Mouse (Mus musculus) left cerebral cortex, adult 11 months (tissue): ENCODE results near the gene Tigar.

ENCODE experiments used
- DNase-seq: peaks from one replicate; pipeline ENCODE4 v3.0.0; 2022; ENCODE audit warnings: low spot score

Tigar gene

DNA sequence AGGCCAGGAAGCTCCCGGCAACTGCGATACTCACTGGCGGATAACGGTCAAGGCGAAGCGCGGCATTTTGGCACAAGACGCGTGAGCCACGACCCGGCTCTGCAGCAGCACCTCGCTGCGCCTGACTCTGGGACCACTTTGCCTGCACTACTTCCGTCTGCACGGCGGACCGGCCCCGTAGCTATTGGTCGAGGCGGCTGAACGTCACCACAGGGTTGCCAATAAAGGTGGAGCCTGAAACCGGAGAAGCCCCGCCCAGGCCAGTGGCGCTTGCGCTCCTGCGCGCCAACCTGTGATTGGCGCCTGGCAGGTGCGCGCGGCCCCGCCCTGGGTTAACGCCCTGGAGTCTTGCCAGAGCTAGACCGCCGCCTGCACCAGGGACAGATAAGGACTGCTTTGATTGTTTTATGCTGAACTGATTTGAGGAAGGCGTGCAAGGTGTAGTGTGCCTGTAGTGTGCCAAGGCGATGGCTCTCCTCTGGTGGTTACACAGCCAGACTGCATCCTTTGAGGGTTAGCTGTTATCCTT is at the start of gene Tigar:
Tigar (minus strand) TSS at position 156 of the 529 bp plus-strand sequence.
- peak; percentile 92 for DNase-seq

DNA sequence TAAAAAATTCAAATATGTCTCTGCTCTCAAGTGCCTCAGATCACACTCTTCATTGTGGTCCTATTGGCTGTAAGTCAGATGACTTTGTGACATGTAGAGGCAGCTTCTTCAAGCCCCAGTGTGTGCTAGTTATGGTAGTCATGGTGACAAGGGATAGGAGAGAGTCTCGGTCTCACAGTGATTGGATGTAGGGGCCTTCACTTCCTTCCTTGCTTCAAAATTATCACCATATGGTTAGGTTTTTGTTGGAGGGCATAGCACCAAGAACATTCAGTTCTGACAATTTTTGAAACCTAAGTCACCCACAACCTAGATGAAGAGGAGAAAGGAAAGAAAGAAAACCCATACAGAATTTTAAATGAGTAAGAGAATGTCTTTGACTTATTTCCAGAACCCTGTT is 48.0 kb upstream of the Tigar start:
- no peak for DNase-seq

DNA sequence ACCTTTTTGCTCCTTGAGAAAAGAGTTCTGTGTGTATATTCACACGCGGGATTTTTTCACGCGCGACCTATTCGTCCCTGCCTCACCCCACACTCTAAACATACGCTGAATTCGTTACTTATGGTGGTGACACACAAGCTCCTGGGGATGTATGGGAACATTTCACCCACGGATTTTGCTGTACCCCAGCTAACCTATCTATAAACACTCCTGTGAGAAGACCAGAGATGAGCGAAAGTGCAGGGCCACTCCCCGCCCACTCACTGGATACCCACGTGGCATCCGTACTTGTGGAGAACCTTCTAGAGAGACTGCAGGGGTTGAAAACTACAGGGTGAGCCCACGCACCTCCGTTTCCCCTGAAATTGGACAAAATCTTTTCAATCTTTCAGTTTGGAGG is 46.1 kb upstream of the Tigar start:
- DNase-seq, result no peak

DNA sequence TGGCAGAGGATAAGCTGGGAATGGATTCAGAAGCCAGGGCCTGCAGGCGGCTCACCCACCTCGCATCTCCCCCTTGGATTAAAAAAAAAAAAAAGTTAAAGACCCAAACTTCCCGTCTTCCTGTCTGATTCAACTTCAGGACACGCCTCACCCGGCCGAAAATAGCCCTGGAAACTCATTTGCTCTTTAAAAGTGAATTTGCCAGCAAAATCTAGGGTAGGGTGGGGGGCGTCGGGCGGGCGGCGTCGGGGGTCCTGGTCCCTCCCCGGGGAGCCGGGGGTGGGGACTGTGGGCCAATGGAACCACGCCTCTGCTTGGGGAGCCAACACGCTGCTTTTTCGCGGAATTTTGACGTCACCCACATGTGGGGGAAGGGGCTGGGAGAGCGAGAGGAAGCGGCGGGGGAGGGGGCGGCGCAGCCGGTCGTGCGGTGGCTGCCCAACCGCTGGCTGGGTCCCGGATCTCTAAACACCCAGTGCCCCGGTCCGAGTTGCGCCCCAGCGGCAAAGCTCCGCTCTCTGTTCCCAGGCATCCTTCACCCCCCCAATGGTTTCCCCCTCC is 45.4 kb upstream of the Tigar start:
- DNase-seq, result no peak

DNA sequence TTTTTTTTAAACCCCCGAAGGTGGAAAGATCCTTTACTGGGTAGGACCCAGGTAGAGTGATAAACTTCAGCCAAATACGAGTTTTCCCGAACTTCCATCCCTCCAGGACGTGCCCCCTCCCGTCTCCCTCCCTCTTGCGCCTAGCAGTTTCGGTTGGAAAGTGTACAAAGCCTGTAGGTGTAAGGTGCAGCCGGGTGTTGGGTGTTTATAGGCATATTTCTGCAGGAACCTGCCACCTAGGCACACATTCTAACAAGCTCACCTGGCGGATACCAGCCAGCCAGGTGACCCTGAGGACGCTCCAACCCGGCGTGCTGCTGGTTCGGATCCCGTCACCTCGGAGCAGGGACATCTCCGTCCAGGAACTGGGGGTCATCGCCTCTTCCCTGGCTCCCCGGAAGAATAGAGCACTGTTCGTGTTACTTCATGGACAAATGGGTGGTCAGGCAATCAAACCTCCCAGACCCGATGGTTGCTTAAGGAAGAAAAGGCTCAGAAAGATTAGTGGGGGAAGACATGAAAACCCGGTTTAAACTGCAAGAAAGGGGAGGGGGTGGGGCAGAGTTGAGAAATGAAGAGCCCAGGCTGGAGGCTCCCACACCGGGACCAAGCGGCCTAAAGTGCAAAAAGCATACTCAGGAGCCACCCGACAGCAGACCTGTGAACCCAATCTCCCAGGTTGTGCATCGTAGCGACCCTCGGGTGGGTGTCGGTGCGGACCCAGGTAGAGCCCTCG is 44.8 kb upstream of the Tigar start:
- DNase-seq, result no peak

DNA sequence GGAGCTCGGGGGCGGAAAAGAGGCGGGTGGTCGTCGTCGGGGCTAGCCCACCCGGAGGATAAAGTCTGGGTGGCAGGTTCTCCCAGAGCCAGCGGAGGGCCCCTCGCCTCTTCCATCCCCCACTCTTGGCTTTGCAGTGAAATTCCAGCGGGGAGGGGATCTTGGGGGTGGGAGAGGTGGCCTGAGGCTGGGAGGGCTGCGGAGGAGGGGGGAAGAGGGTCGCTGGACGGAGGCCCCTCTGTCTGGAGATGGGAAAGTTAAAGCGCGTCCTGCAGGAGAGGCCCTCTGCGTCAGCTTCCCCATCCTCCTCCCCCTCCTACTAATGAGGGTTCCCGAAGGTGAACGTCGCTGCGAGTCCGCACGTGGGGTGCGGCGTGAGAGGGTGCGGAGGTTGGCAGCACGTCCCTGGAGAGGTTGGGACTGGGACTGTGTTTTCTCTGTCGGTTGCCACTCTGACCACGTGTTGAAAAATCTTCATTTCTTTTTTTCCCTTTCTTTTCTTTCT is 44.0 kb upstream of the Tigar start:
- no peak for DNase-seq

DNA sequence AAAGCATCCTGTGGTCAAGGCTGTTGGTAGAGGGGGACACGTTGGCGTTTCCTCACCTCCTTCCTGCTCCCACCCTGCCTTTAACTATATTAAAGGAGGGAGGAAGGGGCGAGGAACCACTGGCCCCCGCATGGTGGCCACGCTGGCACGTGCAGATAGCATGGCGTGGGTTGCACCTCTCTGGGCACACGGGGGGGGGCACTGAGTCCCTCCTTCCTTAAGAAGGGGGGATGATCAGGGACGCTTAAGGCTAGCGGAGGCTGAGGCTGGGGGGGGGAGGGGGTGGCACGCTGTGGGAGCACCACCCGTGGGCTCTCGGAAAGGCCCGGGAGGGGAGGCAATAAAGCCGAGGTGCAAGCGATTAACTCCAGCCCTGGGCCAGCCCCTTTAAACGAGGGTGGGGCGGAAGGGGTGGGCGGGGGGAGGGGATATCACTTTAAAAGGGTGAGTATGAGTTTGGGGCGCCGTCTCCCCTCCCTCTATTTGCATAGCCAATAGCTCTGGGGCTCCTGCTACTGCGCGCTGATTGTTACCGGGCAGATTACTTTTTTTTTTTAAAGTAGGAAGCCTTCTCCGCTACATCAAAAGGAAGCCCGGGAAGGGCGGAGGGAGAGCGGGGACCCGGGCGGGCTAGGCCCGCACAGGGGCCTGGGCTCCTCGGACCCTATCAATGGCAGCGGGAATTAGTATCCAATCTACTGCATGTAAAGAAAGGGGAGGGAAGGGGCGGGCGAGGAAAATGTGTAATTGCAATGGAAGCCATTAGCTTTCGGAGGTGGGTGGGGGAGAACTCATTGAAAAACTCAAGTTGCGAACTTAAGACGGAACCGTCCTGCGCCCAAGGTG is 43.0 kb upstream of the Tigar start, which contains the start of gene Ccnd2:
Ccnd2 (minus strand) TSS at position 88 of the 846 bp plus-strand sequence.
- no peak for DNase-seq

DNA sequence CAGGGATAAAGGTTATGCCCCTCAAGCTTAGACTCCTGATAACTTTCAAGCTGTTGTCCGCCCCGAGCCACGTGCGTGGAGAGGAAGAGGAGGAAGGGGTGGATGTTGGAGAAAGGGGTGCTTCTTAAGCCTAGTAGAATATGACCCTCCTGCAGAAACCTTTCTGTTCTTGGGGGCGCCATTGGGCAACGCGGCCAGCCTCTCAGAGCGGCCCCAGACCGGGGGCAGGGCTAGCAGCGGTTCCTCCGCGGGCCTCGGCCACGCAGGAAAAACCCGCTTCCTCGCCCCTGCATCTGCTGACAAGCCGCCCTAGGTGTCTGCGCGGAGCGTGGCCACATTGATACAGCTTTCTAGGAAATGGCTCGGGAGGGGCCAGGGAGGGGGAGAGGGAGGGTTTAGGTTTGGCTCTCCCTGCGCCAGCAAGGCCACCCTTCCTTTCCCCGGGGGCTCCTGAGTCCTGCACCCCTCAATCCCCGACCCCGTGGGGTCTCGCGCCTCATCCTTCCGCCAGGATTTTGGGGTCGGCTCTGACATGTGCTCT is 42.3 kb upstream of the Tigar start:
- DNase-seq, result no peak

DNA sequence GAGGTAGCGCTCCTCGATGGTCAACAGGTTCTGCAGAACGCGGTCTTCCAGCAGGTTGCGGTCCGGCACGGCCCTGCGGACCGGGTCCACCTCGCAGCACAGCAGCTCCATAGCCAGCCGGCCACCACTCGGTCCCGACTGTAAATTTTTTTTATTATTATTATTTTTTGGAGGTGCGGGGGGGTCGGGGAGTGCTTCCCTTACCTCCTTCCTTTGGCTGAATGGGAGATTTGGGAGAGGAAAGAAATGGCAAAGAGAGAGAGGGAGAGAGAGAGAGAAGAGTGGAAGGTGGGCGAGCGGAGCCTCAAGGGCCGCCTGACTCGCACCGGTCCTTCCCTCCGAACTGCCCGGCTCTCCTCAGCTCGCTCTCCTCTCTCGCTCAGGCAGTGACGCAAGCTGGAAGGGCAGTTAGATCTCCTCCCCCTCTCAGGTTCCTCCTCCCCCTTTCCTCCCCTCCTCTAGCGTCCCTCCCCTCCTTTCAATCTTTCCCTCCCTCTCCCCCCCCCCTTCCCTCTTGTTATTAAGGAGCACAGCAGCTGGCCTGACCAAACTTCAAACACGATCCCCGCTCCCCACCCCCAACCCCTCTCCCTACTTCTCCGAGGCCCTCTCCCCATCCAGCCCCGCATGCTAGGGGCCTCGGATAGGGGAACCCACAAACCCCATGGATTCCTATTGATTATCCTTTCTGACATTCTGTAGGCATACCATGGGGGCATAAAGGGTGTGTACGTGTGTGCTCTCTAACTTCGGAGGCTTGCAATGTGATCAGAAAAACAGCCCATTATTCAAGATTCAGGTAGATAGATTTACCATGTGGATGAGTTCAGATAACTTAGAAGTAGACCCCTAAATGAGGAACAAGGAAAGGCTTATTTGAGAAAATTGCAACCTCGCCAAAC is 41.6 kb upstream of the Tigar start:
- no peak for DNase-seq

DNA sequence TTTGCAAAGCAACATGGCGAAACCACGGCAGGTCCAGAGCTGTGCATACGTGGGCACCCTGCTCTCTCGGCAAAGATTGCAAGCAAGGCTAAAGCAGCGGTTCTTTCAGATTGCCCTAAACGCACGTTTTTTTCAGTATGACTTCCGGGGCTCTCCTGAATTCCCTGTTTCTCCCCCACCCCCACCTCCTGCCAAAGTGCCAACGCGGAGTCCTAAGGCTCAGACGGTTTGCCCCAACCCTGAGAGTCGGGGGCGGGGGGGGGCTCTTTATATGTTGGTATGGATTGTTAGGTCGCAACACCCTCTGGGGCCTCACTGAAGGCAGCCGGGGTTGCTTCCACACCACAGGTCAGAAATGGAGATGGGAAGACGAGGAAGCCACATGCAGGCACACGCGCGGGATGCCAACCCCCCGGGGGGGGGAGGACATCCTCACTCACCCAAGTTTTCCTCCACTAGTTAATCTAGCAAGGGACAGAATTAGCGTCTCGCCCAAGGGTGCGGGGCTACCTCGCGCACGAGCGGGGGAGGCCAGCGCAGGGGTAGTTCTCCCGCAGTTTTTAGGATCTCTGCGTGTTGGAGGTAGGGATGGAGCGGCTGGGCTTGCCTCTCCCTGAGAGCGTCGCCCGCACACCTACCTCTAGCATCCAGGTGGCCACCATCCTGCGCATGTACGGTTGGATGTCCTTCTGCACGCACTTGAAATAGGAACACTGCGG is 40.7 kb upstream of the Tigar start:
- no peak for DNase-seq

DNA sequence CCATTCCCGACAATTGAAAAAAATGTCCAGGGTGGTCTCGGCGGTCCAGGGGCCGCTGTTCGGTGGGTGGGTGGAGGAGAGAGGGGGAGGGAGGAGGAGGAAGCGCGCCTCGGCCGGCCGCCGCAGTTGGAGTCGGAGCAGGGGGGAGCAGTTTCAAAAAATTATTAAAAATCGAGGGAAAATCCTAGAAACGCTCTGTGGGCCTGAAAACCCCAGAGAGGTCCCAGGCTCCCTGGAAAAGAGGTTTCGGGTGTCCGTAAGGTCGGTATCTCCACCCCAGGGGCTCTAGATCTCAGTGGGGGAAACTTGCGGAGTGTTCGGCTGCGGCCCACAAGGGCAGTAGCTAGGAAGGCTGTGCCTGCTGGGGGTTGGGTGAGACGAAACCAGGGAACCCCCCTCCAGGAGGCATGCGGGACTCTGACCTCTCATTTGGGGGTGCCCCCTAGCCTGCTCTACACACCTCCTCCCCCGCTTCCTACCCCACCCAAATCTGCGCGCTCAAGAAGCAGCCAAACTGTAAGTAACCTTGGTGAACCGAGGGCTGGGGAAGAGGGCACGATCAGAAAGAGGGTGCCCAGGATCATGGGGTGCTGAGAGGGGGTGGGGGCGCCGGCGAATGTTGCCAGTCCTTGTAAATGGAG is 40.1 kb upstream of the Tigar start:
- no peak for DNase-seq

DNA sequence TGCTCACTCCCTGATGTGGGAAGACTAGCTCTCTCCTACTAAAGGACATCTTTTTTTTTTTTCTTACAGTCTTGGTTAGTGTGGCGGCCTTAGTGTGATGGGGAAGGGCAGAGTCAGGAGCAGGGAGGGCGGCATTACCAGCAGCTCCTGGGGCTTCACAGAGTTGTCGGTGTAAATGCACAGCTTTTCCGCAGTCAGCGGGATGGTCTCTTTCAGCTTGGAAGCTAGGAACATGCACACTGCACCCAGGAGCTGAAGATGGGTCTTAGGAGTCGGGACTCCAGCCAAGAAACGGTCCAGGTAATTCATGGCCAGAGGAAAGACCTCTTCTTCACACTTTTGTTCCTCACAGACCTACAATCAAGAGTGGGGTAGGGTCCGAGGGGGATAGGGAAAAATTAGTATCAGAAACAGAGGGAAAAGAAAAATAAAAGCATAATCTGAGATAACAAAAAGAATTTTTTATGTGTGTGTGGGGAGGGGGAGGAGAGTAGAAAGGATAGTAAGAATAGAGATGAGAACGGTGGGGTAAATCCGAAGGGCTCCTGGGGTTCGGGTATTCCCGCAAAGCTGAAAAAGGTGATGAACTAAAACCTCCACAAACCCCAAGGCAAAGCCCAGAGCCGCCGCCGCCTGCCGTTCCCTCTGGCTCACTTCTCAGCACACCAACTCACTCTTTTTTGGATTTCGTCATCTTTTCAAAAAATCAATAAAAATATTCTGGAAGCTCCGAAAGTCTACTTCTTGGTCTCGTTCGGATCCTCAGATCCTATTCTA is 39.4 kb upstream of the Tigar start:
- no peak for DNase-seq

DNA sequence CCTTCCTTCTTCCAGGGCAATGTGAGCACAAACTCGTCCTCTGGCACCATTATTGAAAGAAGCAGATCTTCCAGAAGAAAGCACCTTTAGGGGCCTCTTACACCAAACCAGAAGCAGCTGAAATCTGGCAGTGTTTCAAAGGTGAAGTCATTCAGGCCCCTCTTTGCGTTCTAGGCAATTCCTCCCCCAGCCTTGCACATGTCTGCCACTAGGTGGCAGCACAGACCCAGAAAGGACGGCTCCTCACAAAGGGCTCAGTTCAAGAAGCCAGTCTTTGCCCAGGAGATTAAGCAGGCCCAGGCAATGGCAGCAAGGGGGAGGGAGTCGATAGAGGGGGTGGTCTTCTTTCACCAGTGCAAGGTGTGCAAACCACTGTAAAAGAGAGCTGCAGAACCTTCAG is 38.3 kb upstream of the Tigar start:
- DNase-seq, result peak; percentile 61

DNA sequence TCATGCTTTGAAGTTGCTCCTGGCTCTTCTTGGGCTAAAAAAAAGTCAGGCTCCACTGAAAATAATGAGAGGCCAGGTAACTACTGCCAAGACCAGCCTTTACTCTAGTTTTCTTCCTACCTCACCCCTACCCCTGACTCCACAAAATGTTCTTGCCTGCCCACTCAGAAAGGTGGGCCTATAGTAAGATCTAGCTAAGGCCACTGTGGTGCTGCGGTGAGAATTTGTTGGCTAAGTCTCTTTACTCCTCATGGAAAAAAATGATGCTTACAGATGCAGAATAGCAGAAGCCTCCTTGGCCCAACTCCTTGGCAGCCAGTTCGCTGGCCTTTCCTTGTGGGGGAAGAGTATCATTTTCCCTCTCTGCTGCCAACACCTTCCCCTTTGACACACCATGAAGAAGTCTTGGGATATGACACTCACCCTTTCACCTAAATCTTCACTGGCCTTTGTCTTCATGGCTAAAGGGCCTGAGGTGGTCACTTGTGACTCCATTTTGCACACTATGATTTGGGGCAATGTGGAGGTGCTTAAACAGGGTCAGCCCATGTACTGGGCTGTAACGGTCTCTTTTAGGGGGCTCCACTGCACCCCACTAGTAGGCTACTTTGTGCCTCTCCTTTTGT is 37.1 kb upstream of the Tigar start:
- DNase-seq, result no peak

DNA sequence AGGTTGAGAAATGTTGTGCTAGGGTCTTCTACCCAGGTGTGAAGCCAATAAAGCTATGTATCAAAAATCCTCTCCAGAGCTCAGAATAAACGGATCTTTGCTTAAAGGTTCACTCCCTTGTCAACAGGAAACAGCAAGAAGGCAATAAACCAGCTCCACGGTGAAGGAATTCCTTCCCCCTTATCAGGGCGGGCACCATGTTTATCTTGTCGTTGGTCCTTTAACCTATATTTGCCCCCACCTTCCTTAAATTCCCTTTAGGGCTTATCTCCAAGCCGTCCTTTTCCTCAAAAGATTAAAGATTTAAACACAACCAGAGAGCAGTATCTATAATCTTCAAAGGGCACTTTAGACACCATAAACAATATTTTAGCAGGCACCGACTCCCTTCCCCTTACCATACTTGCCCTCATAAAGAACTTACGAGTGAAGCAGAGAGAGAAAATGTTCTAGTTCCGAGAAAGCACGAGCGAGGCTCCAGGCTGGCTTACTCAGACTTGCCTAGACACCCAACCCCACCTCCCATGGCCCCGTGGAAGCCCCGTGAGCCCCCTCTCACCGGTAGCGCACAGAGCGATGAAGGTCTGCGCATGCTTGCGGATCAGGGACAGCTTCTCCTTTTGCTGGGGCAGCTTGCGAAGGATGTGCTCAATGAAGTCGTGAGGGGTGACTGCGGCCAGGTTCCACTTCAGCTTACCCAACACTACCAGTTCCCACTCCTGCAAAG is 36.3 kb upstream of the Tigar start:
- DNase-seq, result no peak

DNA sequence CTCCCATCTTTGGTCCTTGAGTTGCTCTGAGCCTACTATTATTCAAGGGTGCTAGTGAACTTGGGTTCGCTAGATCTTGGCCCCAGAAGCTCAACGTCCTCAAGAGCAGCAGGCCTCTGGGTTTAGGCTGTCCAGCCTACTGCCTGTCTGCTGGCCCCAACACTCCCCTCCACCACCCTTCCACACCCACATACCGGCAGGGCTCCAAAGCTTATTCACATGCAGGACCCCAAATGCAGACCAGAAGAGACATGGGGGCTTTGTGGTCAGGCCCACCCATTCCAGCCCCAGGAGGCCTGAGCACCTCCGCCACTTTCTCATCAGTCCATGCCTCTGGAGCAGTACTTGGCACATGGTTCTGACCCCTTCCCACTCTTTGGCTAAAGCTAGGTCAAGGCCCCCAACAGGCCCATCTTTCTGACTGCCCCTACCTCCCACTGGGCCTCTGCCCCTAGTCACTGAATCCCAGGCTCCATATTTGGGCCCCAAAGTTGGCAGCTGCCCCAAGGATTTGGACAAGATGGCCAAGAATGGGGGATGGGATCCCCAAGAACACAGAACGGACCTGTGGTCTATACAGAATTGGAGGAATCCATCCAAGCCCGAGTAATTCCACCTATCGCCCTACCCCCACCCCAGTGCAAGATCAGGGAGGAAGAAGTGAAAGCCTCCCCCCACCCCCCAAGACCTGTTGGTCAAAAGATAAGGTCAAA is 34.4 kb upstream of the Tigar start:
- no peak for DNase-seq

DNA sequence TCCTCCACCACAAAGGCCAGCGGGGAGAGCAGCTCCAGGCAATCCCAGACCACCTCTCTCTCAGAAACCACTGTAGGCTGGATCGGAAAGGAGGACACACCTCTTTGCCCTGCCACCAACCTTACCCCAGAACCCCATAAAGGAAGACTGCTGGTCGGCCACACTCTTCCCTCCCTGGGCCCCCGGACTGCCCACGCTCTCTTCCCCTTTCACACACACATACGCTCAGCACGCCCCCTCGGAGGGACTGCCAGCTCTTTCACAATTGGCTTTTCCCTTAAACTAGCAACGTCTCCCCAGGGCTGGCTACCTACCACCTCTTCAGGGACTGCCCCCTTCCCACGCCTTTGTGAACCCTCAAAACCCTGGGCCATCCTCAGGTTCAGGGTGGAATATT is 33.8 kb upstream of the Tigar start:
- DNase-seq, result no peak
